Mouse (Mus musculus) spleen, adult 2 months (tissue): ENCODE data around the gene Naga. TPM values are rescaled to one million over a fixed set of nuclear protein-coding genes. Genes with fewer than 3 reads are reported as not detected.

Experiments
- DNase-seq, 2 experiments: peaks; one replicate each; pipeline versions ENCODE4 v3.0.0 to v3.0.0-alpha.2; 2012 to 2021; ENCODE audit warnings: low spot score in 2 of 2, low read depth in 1 of 2
- H3K27ac ChIP-seq: fragments of 200-500 bp; 2 replicates; pipeline ENCODE4 v1.5.1; 2012; ENCODE audit warnings: low read length, inconsistent platforms; ENCODE audit not compliant: insufficient read depth
- H3K27me3 ChIP-seq: fragments of 200-500 bp; 2 replicates; pipeline ENCODE4 v1.6.1; 2012; ENCODE audit warnings: mild to moderate bottlenecking, moderate library complexity, low read length, inconsistent platforms; ENCODE audit not compliant: control insufficient read depth, insufficient read depth
- H3K36me3 ChIP-seq: fragments of 200-500 bp; 2 replicates; pipeline ENCODE4 v1.6.1; 2012; ENCODE audit warnings: mild to moderate bottlenecking, low read length, inconsistent platforms; ENCODE audit not compliant: control insufficient read depth, insufficient read depth
- H3K4me1 ChIP-seq: fragments of 200-500 bp; 2 replicates; pipeline ENCODE4 v1.6.1; 2011; ENCODE audit warnings: inconsistent platforms; ENCODE audit not compliant: control insufficient read depth, insufficient read depth, insufficient read length
- H3K4me3 ChIP-seq: fragments of 200-500 bp; 2 replicates; pipeline ENCODE4 v1.5.1; 2011; ENCODE audit warnings: mild to moderate bottlenecking, inconsistent platforms; ENCODE audit not compliant: insufficient read depth, insufficient read length; ENCODE audit errors: extremely low read depth
- CTCF ChIP-seq: fragments of 200-500 bp; IDR thresholded peaks from 2 replicates; pipeline ENCODE4 v1.5.1; 2011; ENCODE audit warnings: mild to moderate bottlenecking, inconsistent platforms; ENCODE audit not compliant: insufficient read depth, insufficient read length, insufficient replicate concordance; ENCODE audit errors: extremely low read depth
- POLR2A ChIP-seq: fragments of 200-500 bp; IDR thresholded peaks from 2 replicates; pipeline ENCODE4 v1.6.1; 2011; ENCODE audit warnings: low read depth, low read length, inconsistent platforms
- WGBS: fragments of 180-500 bp; shearing (Covaris S2); methylation state at CpG from one replicate; pipeline ENCODE4 v1.1.7; 2018; 5-methylcytosine and 5-hydroxymethylcytosine counted together
- polyA plus RNA-seq: library from polyadenylated mRNA; depleted of rRNA; stranded (reverse); fragments of >200 nt; gene quantifications from 2 replicates; pipeline ENCODE4 v1.2.3, GENCODE M21; 2012; rRNA removed

Naga gene
- polyA plus RNA-seq, 1 experiment = 121 TPM

GRCm38 (mm10) chr15:82290252-82290651 lies 48.5 kb downstream of the Naga start:
- Histone ChIP-seq H3K4me1 (no peaks in the 10 kb centered on the region), H3K27me3 (no peaks in the 10 kb centered on the region), H3K36me3 (no peaks in the 10 kb centered on the region), H3K27ac (no peak overlapping the region), H3K4me3 (no peak overlapping the region)
- DNase-seq = no peak
- 42% methylated on average over 7 of the region's 7 CpGs for WGBS
- TF ChIP-seq POLR2A = no peak
- no peak for TF ChIP-seq CTCF

- TF ChIP-seq POLR2A (no peak), CTCF (no peak)
- no peaks in the 10 kb centered on the region for H3K36me3 ChIP-seq
- H3K27ac ChIP-seq = no peak overlapping the region
- 63% methylated on average over 12 of the region's 12 CpGs for WGBS
- DNase-seq = no peak
- H3K4me3 ChIP-seq = no peak overlapping the region
- no peaks in the 10 kb centered on the region for H3K27me3 ChIP-seq
- H3K4me1 ChIP-seq = no peaks in the 10 kb centered on the region
These were observed 52.6 kb downstream of the Naga start for GRCm38 (mm10) chr15:82286157-82286556.

- WGBS = 71% methylated on average over 4 of the region's 4 CpGs
- TF ChIP-seq POLR2A (no peak), CTCF (no peak)
- Histone ChIP-seq H3K4me1 (no peaks in the 10 kb centered on the region), H3K4me3 (no peak overlapping the region), H3K27ac (no peak overlapping the region), H3K27me3 (peaks cover 1% of the 10 kb centered on the region; the same call in 1 of the 2 replicates), H3K36me3 (no peaks in the 10 kb centered on the region)
- DNase-seq = no peak
These were observed 58.1 kb downstream of the Naga start for GRCm38 (mm10) chr15:82280638-82281037.

Other genes with a start within 250 kb of the Naga start
- gene Ccdc134, start 211.0 kb downstream of the Naga start, polyA plus RNA-seq = 16.2 and 16.7 TPM in 2 replicates
- 204 and 317 TPM in 2 replicates for gene Srebf2, start 191.7 kb downstream of the Naga start, polyA plus RNA-seq
- gene Shisa8, start 126.1 kb downstream of the Naga start, polyA plus RNA-seq = 5.4 and 14.7 TPM in 2 replicates
- gene Tnfrsf13c, start 114.6 kb downstream of the Naga start, polyA plus RNA-seq = 120 and 179 TPM in 2 replicates
- 10.2 and 16.8 TPM in 2 replicates for gene Cenpm, start 94.2 kb downstream of the Naga start, polyA plus RNA-seq
- 0.05 and 0.08 TPM in 2 replicates for gene 1500009C09Rik, start 86.5 kb downstream of the Naga start, polyA plus RNA-seq
- 1.6 and 1.8 TPM in 2 replicates for gene Sept3, start 64.0 kb downstream of the Naga start, polyA plus RNA-seq
- 0.07 TPM in 1 of 2 replicates, not detected in the other for gene Wbp2nl, start 40.0 kb downstream of the Naga start, polyA plus RNA-seq
- gene Pheta2, start within 50 bp of the Naga start, polyA plus RNA-seq = 5.1 and 5.5 TPM in 2 replicates
- 106 and 148 TPM in 2 replicates for gene Smdt1, start within 50 bp of the Naga start, polyA plus RNA-seq
- gene Ndufa6, start 15.4 kb upstream of the Naga start, polyA plus RNA-seq = 95.8 and 162 TPM in 2 replicates
- 11.3 and 12.0 TPM in 2 replicates for gene Cyp2d22, start 41.3 kb upstream of the Naga start, polyA plus RNA-seq
- gene Cyp2d11, start 55.1 kb upstream of the Naga start, polyA plus RNA-seq = not detected in 2 replicates
- 0.08 and 0.19 TPM in 2 replicates for gene Cyp2d10, start 68.3 kb upstream of the Naga start, polyA plus RNA-seq
- gene Cyp2d9, start 94.5 kb upstream of the Naga start, polyA plus RNA-seq = not detected in 2 replicates
- gene Cyp2d12, start 216.1 kb upstream of the Naga start, polyA plus RNA-seq = not detected in 2 replicates